Mouse (Mus musculus) C2C12 (cell line): ENCODE measurements at regions not wholly inside any gene's neighbourhood (a gene's known extent, or its start where the extent isn't known, plus 50 kb on each side); places are given as distances from the start of the nearest gene placed in this dataset.

ENCODE experiments used
- CTCF ChIP-seq: IDR thresholded peaks from one replicate; pipeline ENCODE4 v1.5.1; 2011; ENCODE audit not compliant: control insufficient read depth, insufficient read depth, insufficient read length
- FOSL1 ChIP-seq: IDR thresholded peaks from one replicate; pipeline ENCODE4 v1.8.0; 2011; ENCODE audit warnings: mild to moderate bottlenecking, low read length; ENCODE audit not compliant: poor library complexity, insufficient read depth, severe bottlenecking
- MAX ChIP-seq: IDR thresholded peaks from one replicate; pipeline ENCODE4 v1.6.1; 2011; ENCODE audit warnings: mild to moderate bottlenecking, control low read depth
- MYOD1 ChIP-seq: IDR thresholded peaks from one replicate; pipeline ENCODE4 v1.6.1; 2011; ENCODE audit warnings: low read depth; ENCODE audit not compliant: control insufficient read depth, insufficient read length

- no peak for TF ChIP-seq CTCF
- no peak for TF ChIP-seq MAX
- TF ChIP-seq FOSL1: no peak
- TF ChIP-seq MYOD1: no peak
Measured at GRCm38 (mm10) chr16:78096571-78096970, 204.7 kb upstream of the Cxadr start.
